Mouse (Mus musculus) olfactory bulb, adult 2 months (tissue): ENCODE results near the gene Klhl6.

Source experiments
- CTCF ChIP-seq: fragments of 200-500 bp; IDR thresholded peaks from 2 replicates; pipeline ENCODE4 v1.5.1; 2012; ENCODE audit warnings: low read depth, mild to moderate bottlenecking, low read length, moderate library complexity; ENCODE audit not compliant: insufficient read depth
- POLR2A ChIP-seq: fragments of 200-500 bp; IDR thresholded peaks from 2 replicates; pipeline ENCODE4 v1.6.1; 2012; ENCODE audit warnings: mild to moderate bottlenecking, low read depth, low read length, moderate library complexity; ENCODE audit not compliant: insufficient read depth

GRCm38 (mm10) chr16:19972736-19973350 lies 10.0 kb downstream of the Klhl6 start:
- TF ChIP-seq CTCF (no peak), POLR2A (no peak)
